11 mouse cellular contexts compared by ENCODE assay signal in the genomic region with DNA sequence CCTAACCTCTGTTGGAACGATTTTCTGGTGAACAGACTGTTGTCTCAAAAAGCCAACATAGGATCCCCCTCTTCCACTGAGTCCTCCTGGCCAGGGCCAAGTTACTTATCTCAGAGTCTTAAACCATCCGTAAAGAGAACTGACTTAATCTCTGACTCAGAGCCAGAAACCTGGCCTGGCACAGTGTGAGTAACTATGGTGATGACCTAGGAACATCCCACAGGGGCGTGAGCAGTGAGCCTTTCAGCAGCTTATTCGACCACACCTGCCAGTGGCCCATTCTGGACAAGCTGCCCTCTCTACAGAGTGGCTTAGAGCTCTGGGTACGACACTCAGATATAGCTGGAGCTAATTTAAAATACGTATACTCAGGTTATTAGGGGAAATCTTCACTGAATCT. TPM values are rescaled to one million over a fixed set of nuclear protein-coding genes. Genes with fewer than 3 reads are reported as not detected.
DNase-seq lines count a peak whose midpoint lies in the region; ATAC-seq and TF ChIP-seq lines count a peak whose summit lies in the region.
"Had no signal": no experiment of that assay in that cellular context is flagged by ENCODE, and none has a peak within 500 bp of the region (broad histone marks: within the 10 kb centered on the region; RNA-seq: fewer than 3 reads in every experiment).

No protein-coding gene starts in this region.

- H3K4me2 ChIP-seq in stomach, embryonic 16.5 days (ENCODE audit: low read depth, low read length), result no peak overlapping the region
- H3K4me2 ChIP-seq: liver, embryonic 11.5 days had no signal

- peak; percentile 24 for DNase-seq in embryo, embryonic 10 days (ENCODE audit: low spot score)
- no peak for DNase-seq in embryo, embryonic 9.5 days (ENCODE audit: extremely low spot score)
- DNase-seq in testis, postnatal 14 days (ENCODE audit: low spot score), result peak; percentile 14
- DNase-seq in testis, postnatal 10 days (ENCODE audit: low spot score), result no peak
- peak; percentile 62 for DNase-seq in kidney, adult 9 months
- DNase-seq in right cerebral cortex, postnatal 36 days (ENCODE audit: low spot score in 2 of 2), result no peak
- DNase-seq in left cerebral cortex, adult 2 months (ENCODE audit: extremely low spot score in 1 of 2, low spot score in 2 of 2), result no peak

- no peak for TF ChIP-seq CTCF in left cerebral cortex, adult 2 months (IDR thresholded peaks at IDR 0.05)

- no peak overlapping the region for H3K4me3 ChIP-seq in stomach, embryonic 16.5 days (replicated peaks; ENCODE audit: low read length)
- H3K4me3 ChIP-seq in left cerebral cortex, adult 2 months, result no peak overlapping the region

- H3K9ac ChIP-seq in stomach, embryonic 16.5 days (ENCODE audit: low read length), result no peak overlapping the region

- no peak overlapping the region for H3K27ac ChIP-seq in stomach, embryonic 16.5 days (ENCODE audit: low read length)
- no peak overlapping the region for H3K27ac ChIP-seq in left cerebral cortex, adult 2 months

- H3K36me3 ChIP-seq in stomach, embryonic 16.5 days (ENCODE audit: control insufficient read depth, insufficient read depth, low read length), result no peaks in the 10 kb centered on the region

- H3K9me3 ChIP-seq in stomach, embryonic 16.5 days (replicated peaks; ENCODE audit: control insufficient read depth, low read length), result no peaks in the 10 kb centered on the region

- H3K4me1 ChIP-seq in stomach, embryonic 16.5 days (ENCODE audit: control insufficient read depth, insufficient read depth, low read length), result peaks cover 5% of the 10 kb centered on the region; the same call in 1 of the 2 replicates

- peak; percentile 35; the same call in 1 of the 2 replicates for ATAC-seq in stomach, embryonic 16.5 days (ENCODE audit: insufficient read depth, low FRiP score)

- no peaks in the 10 kb centered on the region for H3K27me3 ChIP-seq in stomach, embryonic 16.5 days (ENCODE audit: control insufficient read depth, insufficient read depth, low read length)

- intact Hi-C loops in left cerebral cortex, adult 2 months (cut with DNase I), result no loop called here

- 62% methylated on average over 6 of the region's 6 CpGs for WGBS in stomach, embryonic 16.5 days

RNA-seq across cellular contexts. Expression of gene C1qtnf9, which starts 41.8 kb away (rescaled TPM):
- 3.6 and 4.0 TPM in 2 replicates for polyA plus RNA-seq in stomach, embryonic 16.5 days (2015; fragmentation: Nextera tagmentation; extraction: Ambion mirVana)
- total RNA-seq in left cerebral cortex, adult 2 months (2021), result under 1 TPM; 0.23 to 0.30 TPM
- total RNA-seq: granulocyte monocyte progenitor cell, adult 5-6 weeks had no signal
- polyA plus RNA-seq: neural tube, embryonic 11.5 days had no signal

RNA-seq across cellular contexts. Expression of gene Mipep, which starts 58.3 kb away (rescaled TPM):
- polyA plus RNA-seq in stomach, embryonic 16.5 days (2015; fragmentation: Nextera tagmentation; extraction: Ambion mirVana), result 17.7 and 18.8 TPM in 2 replicates
- 10 to 100 TPM; 24.9 to 25.3 TPM for total RNA-seq in left cerebral cortex, adult 2 months (2021)

Comparison
In these comparisons a context has a peak if more than half of its experiments do, and no peak if none do; other contexts are left out.
1. DNase-seq: peak in embryo, embryonic 10 days (single experiment), testis, postnatal 14 days (single experiment) and kidney, adult 9 months (single experiment); none in embryo, embryonic 9.5 days (single experiment), testis, postnatal 10 days (single experiment), right cerebral cortex, postnatal 36 days (0 of 2) and left cerebral cortex, adult 2 months (0 of 2).